Mouse (Mus musculus) mouse trophoblast stem cell (cell line): ENCODE data around the gene Snrpg.
"Not testable (repeated sequence)": the region's sequence is repeated elsewhere in the genome, so short reads cannot be mapped to it uniquely, and the experiment has no call there.

Experiments used
- in situ Hi-C, 2 experiments: fragments of 300-500 bp; cut with MseI, MboI; formaldehyde crosslinking; loops; 2 replicates in 1 of 2; 3 replicates in 1 of 2; pipeline ENCODE4 v1.15.1; 2025

Gene Snrpg

GRCm38 (mm10) chr6:86366853-86367249, 4.3 kb upstream of the Snrpg start:
- in situ Hi-C loops: no loop called here

GRCm38 (mm10) chr6:86368479-86368878, 2.6 kb upstream of the Snrpg start:
- in situ Hi-C loops: no loop called here

- in situ Hi-C loops: no loop called here
Measured at GRCm38 (mm10) chr6:86370093-86370713, 901 bp upstream of the Snrpg start.

- in situ Hi-C loops: no loop called here
Measured at GRCm38 (mm10) chr6:86371340-86371911, 322 bp downstream of the Snrpg start.

- in situ Hi-C loops: no loop called here
Measured at GRCm38 (mm10) chr6:86371950-86372516, 929 bp downstream of the Snrpg start.

- in situ Hi-C loops: no loop called here
Measured at GRCm38 (mm10) chr6:86373556-86373955, 2.5 kb downstream of the Snrpg start.

GRCm38 (mm10) chr6:86378341-86378740, 7.2 kb downstream of the Snrpg start:
- in situ Hi-C loops: no loop called here

- in situ Hi-C loops: not testable (repeated sequence)
Measured at GRCm38 (mm10) chr6:86380112-86380511, 9.0 kb downstream of the Snrpg start.

- in situ Hi-C loops: no loop called here
Measured at GRCm38 (mm10) chr6:86382551-86382950, 11.4 kb downstream of the Snrpg start.

GRCm38 (mm10) chr6:86383370-86383769, 12.3 kb downstream of the Snrpg start:
- in situ Hi-C loops: no loop called here

- in situ Hi-C loops: no loop called here
Measured at GRCm38 (mm10) chr6:86384692-86385091, 13.6 kb downstream of the Snrpg start.

- in situ Hi-C loops: no loop called here
Measured at GRCm38 (mm10) chr6:86385362-86386104, 14.4 kb downstream of the Snrpg start.

GRCm38 (mm10) chr6:86387313-86387712, 16.2 kb downstream of the Snrpg start:
- in situ Hi-C loops: no loop called here

- in situ Hi-C loops: no loop called here
Measured at GRCm38 (mm10) chr6:86388461-86388860, 17.4 kb downstream of the Snrpg start.

- in situ Hi-C loops: no loop called here
Measured at GRCm38 (mm10) chr6:86391326-86391725, 20.2 kb downstream of the Snrpg start.

GRCm38 (mm10) chr6:86393187-86393586, 22.1 kb downstream of the Snrpg start:
- in situ Hi-C loops: no loop called here

GRCm38 (mm10) chr6:86394078-86394720, 23.1 kb downstream of the Snrpg start:
- in situ Hi-C loops: no loop called here

GRCm38 (mm10) chr6:86395021-86395420, 23.9 kb downstream of the Snrpg start:
- in situ Hi-C loops: no loop called here

- in situ Hi-C loops: no loop called here
Measured at GRCm38 (mm10) chr6:86395969-86396368, 24.9 kb downstream of the Snrpg start.

GRCm38 (mm10) chr6:86396581-86397256, 25.6 kb downstream of the Snrpg start, which contains the start of gene Pcyox1:
TSS of gene Pcyox1 (minus strand) at chr6:86397154.
- in situ Hi-C loops: no loop called here

- in situ Hi-C loops: no loop called here
Measured at GRCm38 (mm10) chr6:86397257-86397980, 26.3 kb downstream of the Snrpg start.
